Mouse (Mus musculus) CH12.LX (cell line): ENCODE measurements at regions not wholly inside any gene's neighbourhood (a gene's known extent, or its start where the extent isn't known, plus 50 kb on each side); places are given as distances from the start of the nearest gene placed in this dataset.

Experiments
- BHLHE40 ChIP-seq: IDR thresholded peaks from 2 replicates; pipeline ENCODE4 v1.6.1; 2011; ENCODE audit warnings: mild to moderate bottlenecking, low read depth, low read length, improper control_type of control experiment
- CHD1 ChIP-seq: IDR thresholded peaks from 2 replicates; pipeline ENCODE4 v1.6.1; 2012; ENCODE audit warnings: low read depth, low read length, improper control_type of control experiment, inconsistent platforms
- CTCF ChIP-seq, 2 experiments: IDR thresholded peaks in 1 of 2; conservative IDR thresholded peaks in 1 of 2; 2 replicates each; pipeline ENCODE4 v1.5.1; 2011 to 2012; ENCODE audit warnings: low read depth in 2 of 2, low read length in 2 of 2, improper control_type of control experiment in 1 of 2, inconsistent platforms in 1 of 2, mild to moderate bottlenecking in 1 of 2, moderate library complexity in 1 of 2
- EP300 ChIP-seq: IDR thresholded peaks from 2 replicates; pipeline ENCODE4 v1.6.1; 2011; ENCODE audit warnings: low read length, improper control_type of control experiment
- HCFC1 ChIP-seq: IDR thresholded peaks from 2 replicates; pipeline ENCODE4 v1.6.1; 2012; ENCODE audit warnings: low read depth, mild to moderate bottlenecking, inconsistent platforms, low read length, improper control_type of control experiment
- JUND ChIP-seq: conservative IDR thresholded peaks from 2 replicates; pipeline ENCODE4 v1.6.1; 2011; ENCODE audit warnings: low read depth, low read length, improper control_type of control experiment
- MAFK ChIP-seq: IDR thresholded peaks from 2 replicates; pipeline ENCODE4 v1.6.1; 2011; ENCODE audit warnings: low read length, improper control_type of control experiment; ENCODE audit not compliant: insufficient replicate concordance
- MAX ChIP-seq: IDR thresholded peaks from 2 replicates; pipeline ENCODE4 v1.6.1; 2011; ENCODE audit warnings: low read length, improper control_type of control experiment
- POLR2A ChIP-seq: IDR thresholded peaks from 2 replicates; pipeline ENCODE4 v1.6.1; 2011; ENCODE audit warnings: low read depth, mild to moderate bottlenecking, improper control_type of control experiment, low read length
- ZC3H11A ChIP-seq: IDR thresholded peaks from 2 replicates; pipeline ENCODE4 v1.6.1; 2012; ENCODE audit warnings: low read depth, mild to moderate bottlenecking, inconsistent platforms, low read length, improper control_type of control experiment
- ZKSCAN1 ChIP-seq: IDR thresholded peaks from 2 replicates; pipeline ENCODE4 v1.6.1; 2012; ENCODE audit warnings: low read depth, inconsistent platforms, low read length, improper control_type of control experiment, borderline replicate concordance

DNA sequence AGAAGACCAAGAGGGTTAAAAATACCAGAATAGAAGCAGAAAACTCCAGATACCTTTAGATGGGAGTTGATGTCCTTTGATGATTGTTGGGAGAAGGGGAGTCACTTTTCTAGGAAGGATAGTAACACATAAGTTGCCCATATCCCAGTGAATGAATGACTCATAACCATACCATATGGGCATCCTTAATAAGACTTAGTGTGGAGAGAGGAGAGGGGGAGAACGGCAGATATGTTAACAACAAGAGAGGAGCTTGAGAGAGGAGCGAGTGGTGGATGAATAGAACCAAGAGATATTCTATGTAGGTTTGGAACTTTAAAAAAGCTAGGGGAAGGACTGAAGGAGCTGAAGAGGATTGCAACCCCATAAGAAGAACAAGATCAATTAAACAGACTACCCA lies 539.6 kb downstream of the Adra2a start:
- TF ChIP-seq POLR2A (no peak), MAX (no peak), CTCF (conservative IDR thresholded peaks at IDR 0.05 in 1 of 2, IDR thresholded peaks at IDR 0.05 in 1 of 2; ENCODE audit: low read depth in 2 of 2, low read length in 2 of 2) (no peak), JUND (no peak), ZC3H11A (no peak), MAFK (no peak), ZKSCAN1 (no peak), CHD1 (no peak), HCFC1 (no peak), EP300 (no peak), BHLHE40 (no peak)
